Mouse (Mus musculus) liver (tissue): ENCODE data around the gene Fcgr4.
"Not testable (repeated sequence)": the region's sequence is repeated elsewhere in the genome, so short reads cannot be mapped to it uniquely, and the experiment has no call there.

Source experiments
- DNase-seq: peaks from one replicate; pipeline ENCODE4 v3.0.0-alpha.2; 2020; ENCODE audit warnings: mixed read lengths

The Fcgr4 gene

GRCm38 (mm10) chr1:171018737-171019136, at the start of gene Fcgr4:
Gene Fcgr4 (plus strand): TSS chr1:171018920.
- DNase-seq = no peak

- no peak for DNase-seq
Observed at GRCm38 (mm10) chr1:170972494-170972893, 46.2 kb upstream of the Fcgr4 start.

DNA sequence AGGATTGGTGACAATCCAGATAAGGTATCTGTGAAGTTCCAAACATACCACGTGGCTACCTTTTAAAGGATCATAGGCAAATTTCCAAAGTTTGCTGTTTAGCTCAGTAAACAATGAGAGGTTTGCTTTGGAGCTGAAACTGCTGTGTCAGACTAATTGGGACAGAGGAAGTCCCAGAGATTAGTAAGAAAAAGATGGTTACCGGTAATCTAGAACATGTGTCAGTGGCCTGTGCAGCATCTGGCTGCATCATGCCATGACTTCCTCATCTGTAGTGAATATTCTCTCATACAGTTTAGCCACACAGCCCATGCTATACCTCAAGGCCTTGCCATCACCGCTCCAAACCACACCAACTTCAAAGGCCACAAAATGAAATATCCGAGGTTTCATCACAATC, 45.8 kb upstream of the Fcgr4 start:
- DNase-seq = no peak

DNA sequence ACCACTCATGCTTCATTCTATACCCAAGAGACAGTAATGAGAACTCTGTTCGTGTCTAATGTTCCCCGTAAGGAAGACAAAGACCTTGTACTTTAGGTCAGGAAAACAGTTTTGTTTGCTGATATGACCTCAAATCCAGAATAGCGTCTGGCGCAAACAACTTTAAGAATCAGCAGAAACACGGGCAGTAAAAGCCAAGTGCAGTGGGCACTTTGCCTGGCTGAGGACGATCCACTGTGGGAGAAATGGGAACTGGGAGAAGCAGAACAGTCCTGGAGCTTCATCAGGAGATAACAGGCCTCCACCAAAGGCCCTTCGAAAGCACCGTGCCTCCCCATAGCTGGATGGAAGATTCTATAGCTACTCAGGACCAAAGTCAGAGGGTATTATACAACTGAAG, 44.5 kb upstream of the Fcgr4 start:
- DNase-seq = no peak

- no peak for DNase-seq
Observed at GRCm38 (mm10) chr1:170974736-170975135, 44.0 kb upstream of the Fcgr4 start.

DNA sequence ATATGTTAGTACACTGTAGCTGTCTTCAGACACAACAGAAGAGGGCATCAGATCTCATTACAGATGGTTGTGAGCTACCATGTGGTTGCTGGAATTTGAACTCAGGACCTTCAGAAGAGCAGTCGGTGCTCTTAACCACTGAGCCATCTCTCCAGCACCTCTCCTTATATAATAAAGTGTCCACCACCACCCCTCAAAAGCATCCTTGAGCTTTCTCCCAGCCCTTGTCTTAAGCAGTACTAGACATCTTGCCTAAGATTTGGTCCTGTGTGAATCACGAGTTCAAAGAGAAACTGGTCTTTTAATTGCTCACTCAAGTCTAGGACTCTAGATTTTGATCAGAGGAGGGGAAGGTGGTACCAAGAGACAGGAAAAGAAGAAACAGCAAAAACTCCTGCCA, 43.4 kb upstream of the Fcgr4 start:
- not testable (repeated sequence) for DNase-seq

DNA sequence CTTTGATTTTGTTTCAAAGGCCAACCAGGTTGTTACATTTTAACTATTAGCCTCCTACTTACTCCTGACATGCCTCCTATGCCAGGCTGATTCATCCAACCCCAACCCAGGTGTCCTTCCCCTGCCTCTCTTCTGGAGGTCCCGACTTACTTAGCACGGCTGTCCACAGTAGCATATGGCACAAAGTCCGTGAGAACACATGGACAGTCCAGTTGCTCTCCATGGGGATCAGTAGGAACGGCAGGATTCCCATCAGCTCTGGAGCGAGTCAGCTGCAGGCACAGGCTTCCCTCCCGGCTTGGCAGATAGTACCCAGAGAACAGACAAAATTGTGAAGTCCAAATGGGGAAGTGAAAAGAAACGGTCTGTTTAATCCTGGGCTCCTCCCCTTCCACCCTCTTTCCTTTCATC, 43.0 kb upstream of the Fcgr4 start:
- DNase-seq = no peak

DNA sequence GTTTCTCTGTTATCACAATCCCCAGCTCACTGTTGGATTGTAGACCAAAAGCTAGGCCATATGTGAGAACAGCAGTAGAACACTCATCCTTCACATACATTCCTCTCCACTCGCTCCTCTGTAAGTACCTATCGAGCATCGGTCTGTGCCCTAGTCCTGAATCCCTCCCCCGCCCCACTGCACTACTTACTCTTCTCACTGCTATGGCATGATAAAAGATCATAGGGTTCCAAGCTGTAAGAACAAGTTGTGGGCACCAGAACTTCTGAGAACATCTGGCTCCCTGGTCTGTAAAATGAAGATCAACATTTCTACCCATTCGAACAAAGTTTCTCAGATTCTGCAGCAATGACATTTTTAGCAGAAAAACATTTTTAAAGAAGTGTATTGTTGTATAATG, 42.3 kb upstream of the Fcgr4 start, which contains the start of gene Fcgr2b:
Gene Fcgr2b, minus strand, starts transcription at position 101 of the 400 bp plus-strand sequence.
- DNase-seq = no peak

DNA sequence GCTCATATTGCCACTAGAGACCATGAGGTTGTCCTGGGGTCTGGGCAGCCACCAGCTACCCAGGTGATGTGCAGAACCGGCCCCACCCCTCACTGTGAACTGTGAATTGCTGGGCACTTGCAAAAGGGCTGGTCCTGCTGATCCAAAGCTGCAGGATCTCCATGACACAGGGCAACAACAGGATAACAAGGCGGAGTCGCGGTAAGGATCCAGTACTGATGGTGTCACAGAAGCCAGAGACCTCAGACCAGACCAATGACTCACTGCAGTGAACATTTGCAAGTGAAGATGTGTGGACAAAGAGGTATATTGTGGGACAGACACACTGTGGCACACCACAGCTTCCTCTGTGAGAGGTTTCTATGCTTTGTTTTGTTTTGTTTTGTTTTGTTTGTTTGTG, 40.1 kb upstream of the Fcgr4 start:
- no peak for DNase-seq

- not testable (repeated sequence) for DNase-seq
Observed at GRCm38 (mm10) chr1:170981679-170982078, 37.0 kb upstream of the Fcgr4 start.

- no peak for DNase-seq
Observed at GRCm38 (mm10) chr1:170982301-170982700, 36.4 kb upstream of the Fcgr4 start.

DNA sequence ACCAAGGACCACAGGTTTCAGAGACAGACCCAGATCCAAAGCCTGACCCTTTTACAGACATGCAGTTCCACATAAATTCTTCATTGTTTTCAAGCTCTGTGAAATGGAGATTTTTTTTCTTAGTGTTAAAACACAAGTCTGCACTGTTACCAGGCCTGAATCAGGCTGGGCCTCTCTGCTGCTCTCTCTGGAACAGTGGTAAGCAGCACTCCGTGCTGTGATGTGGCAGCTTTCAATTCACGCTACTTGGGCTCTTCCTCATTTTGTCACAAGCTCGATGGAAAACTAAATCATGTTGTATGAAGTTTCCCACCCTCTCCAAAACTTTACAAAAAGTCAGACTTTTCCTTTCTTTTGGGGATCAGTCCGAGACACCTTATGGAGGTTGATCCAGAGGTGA, 35.7 kb upstream of the Fcgr4 start:
- no peak for DNase-seq

DNA sequence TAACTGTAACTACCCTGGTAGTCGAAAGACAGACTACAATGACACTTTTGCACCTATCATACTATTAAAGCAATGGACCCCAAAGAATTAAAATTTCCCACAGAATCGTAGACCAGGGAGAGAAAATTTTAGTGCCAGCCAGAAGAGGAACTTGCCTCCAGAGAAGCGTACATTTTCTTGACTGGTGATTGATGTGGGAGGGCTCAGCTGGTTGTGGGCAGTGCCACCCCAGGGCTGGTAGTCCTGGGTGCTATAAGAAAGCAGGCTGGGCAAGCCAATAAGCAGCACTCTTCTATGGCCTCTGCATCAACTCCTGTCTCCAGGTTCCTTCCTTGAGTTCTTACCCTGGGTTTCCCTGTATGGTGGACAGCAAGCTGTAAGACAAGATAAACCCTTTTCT, 33.6 kb upstream of the Fcgr4 start:
- no peak for DNase-seq

- no peak for DNase-seq
Observed at GRCm38 (mm10) chr1:170985861-170986260, 32.9 kb upstream of the Fcgr4 start.

GRCm38 (mm10) chr1:170989656-170990055, 29.1 kb upstream of the Fcgr4 start:
- DNase-seq = no peak

DNA sequence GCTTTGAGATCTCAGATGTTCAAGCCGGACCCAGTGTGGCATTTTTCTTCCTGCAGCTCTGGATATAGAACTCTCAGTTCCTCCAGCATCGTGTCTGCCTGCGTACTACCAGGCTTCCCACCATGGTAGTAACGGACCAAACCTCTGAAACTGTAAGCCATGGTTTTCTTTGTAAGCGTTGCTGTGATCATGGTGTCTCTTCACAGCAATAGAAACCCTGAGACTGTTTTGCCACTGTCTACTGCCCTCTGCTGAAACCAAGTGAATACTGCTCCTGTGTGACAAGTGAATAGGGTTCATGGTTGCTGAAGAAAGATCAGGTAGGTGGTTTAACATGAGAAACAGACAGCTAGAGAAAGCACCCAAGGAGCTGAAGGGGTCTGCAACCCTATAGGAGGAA, 26.2 kb upstream of the Fcgr4 start:
- peak; percentile 19 for DNase-seq

DNA sequence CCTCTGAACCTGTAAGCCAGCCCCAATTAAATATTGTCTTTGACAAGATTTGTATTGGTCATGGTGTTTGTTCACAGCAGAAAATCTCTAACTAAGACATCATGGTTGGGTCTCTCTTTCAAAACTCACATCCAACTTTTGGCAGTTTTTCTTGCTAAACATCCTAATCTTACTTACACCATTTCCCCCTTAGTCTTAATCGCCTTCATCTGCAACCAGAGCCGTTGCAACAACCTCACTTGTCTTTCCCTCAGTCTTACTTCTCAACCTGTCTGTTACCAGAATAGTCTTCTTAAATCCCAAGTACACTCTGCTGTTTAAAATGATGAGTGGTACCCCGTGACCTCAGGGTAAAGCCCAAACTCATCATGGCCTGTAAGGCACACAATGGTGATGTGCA, 22.7 kb upstream of the Fcgr4 start:
- no peak for DNase-seq

GRCm38 (mm10) chr1:170996753-170997152, 22.0 kb upstream of the Fcgr4 start:
- peak; percentile 51 for DNase-seq

GRCm38 (mm10) chr1:170997756-170998655, 20.7 kb upstream of the Fcgr4 start:
- peak; percentile 31 for DNase-seq

GRCm38 (mm10) chr1:170999811-171000210, 18.9 kb upstream of the Fcgr4 start:
- no peak for DNase-seq

GRCm38 (mm10) chr1:171005081-171005480, 13.6 kb upstream of the Fcgr4 start:
- DNase-seq = no peak

GRCm38 (mm10) chr1:171005586-171005985, 13.1 kb upstream of the Fcgr4 start:
- no peak for DNase-seq

- no peak for DNase-seq
Observed at GRCm38 (mm10) chr1:171006335-171006734, 12.4 kb upstream of the Fcgr4 start.

- peak; percentile 35 for DNase-seq
Observed at GRCm38 (mm10) chr1:171006905-171007304, 11.8 kb upstream of the Fcgr4 start.

- no peak for DNase-seq
Observed at GRCm38 (mm10) chr1:171011733-171012132, 7.0 kb upstream of the Fcgr4 start.
